In genomic region chr10:90880854-90881560, GRCm38 (mm10) we compare ENCODE assay signal across 10 mouse cellular contexts.
A peak's percentile ranks its signal among the peaks of the same experiment; 100 is the strongest.
DNase-seq lines count a peak whose midpoint lies in the region; ATAC-seq lines count a peak whose summit lies in the region.
"Had no signal": no experiment of that assay in that cellular context is flagged by ENCODE, and none has a peak within 500 bp of the region (broad histone marks: within the 10 kb centered on the region; RNA-seq: fewer than 3 reads in every experiment).

No protein-coding gene starts in this region.

- H3K4me1 ChIP-seq in heart, embryonic 11.5 days (ENCODE audit: control insufficient read depth, insufficient read depth, low read length): no peaks in the 10 kb centered on the region
- no peaks in the 10 kb centered on the region for H3K4me1 ChIP-seq in embryonic facial prominence, embryonic 14.5 days (ENCODE audit: control insufficient read depth, insufficient read depth, low read length)

- ATAC-seq in heart, embryonic 11.5 days (replicated peaks; ENCODE audit: insufficient number of reproducible peaks, low FRiP score, low TSS enrichment): no peak
- ATAC-seq in embryonic facial prominence, embryonic 14.5 days (ENCODE audit: low read depth): no peak

- peak; percentile 63 for DNase-seq in heart, adult 11 months
- DNase-seq in ovary, postnatal 14 days (ENCODE audit: low spot score): peak; percentile 16
- no peak for DNase-seq in ovary, postnatal 10 days (ENCODE audit: low spot score)
- peak; percentile 65 for DNase-seq in embryonic facial prominence, embryonic 14.5 days (ENCODE audit: low spot score)
- peak; percentile 3 for DNase-seq in yolk sac, embryonic 10.5 days (ENCODE audit: low spot score)
- DNase-seq in cerebellum, postnatal 4 days (ENCODE audit: low spot score in 2 of 2): no peak
- no peak for DNase-seq in urinary bladder, postnatal 10 days (ENCODE audit: low spot score)
- DNase-seq: cerebellum, adult 11 months; thymus, adult 18-20 months had no signal

- WGBS in heart, embryonic 11.5 days (ENCODE audit: insufficient replicate concordance): 28% methylated on average over 8 of the region's 8 CpGs
- 27% methylated on average over 8 of the region's 8 CpGs for WGBS in embryonic facial prominence, embryonic 14.5 days

- H3K27me3 ChIP-seq in heart, embryonic 11.5 days (ENCODE audit: control insufficient read depth, insufficient read depth, low read length): no peaks in the 10 kb centered on the region
- H3K27me3 ChIP-seq in embryonic facial prominence, embryonic 14.5 days (replicated peaks; ENCODE audit: control insufficient read depth, insufficient read depth, low read length): no peaks in the 10 kb centered on the region

- H3K4me3 ChIP-seq in heart, embryonic 11.5 days (ENCODE audit: low read depth, low read length): no peak overlapping the region
- no peak overlapping the region for H3K4me3 ChIP-seq in embryonic facial prominence, embryonic 14.5 days (ENCODE audit: low read depth, low read length)

- H3K9ac ChIP-seq in heart, embryonic 11.5 days (ENCODE audit: low read depth, low read length): no peak overlapping the region
- H3K9ac ChIP-seq in embryonic facial prominence, embryonic 14.5 days (ENCODE audit: low read depth, low read length): no peak overlapping the region

- no peak overlapping the region for H3K4me2 ChIP-seq in heart, embryonic 11.5 days
- no peak overlapping the region for H3K4me2 ChIP-seq in embryonic facial prominence, embryonic 14.5 days (ENCODE audit: low read depth, low read length)

- no peak overlapping the region for H3K27ac ChIP-seq in heart, embryonic 11.5 days (ENCODE audit: low read depth, low read length)
- H3K27ac ChIP-seq in embryonic facial prominence, embryonic 14.5 days (replicated peaks; ENCODE audit: low read depth, low read length): no peak overlapping the region

- no peaks in the 10 kb centered on the region for H3K36me3 ChIP-seq in heart, embryonic 11.5 days (ENCODE audit: control insufficient read depth, insufficient read depth, low read length)
- no peaks in the 10 kb centered on the region for H3K36me3 ChIP-seq in embryonic facial prominence, embryonic 14.5 days (ENCODE audit: control insufficient read depth, insufficient read depth, low read length)

- H3K9me3 ChIP-seq in heart, embryonic 11.5 days (replicated peaks; ENCODE audit: control insufficient read depth, low read length): no peaks in the 10 kb centered on the region
- no peaks in the 10 kb centered on the region for H3K9me3 ChIP-seq in embryonic facial prominence, embryonic 14.5 days (ENCODE audit: control insufficient read depth, low read length)

Comparison
In these comparisons a context has a peak if more than half of its experiments do, and no peak if none do; other contexts are left out.
1. DNase-seq: peak in heart, adult 11 months (single experiment), ovary, postnatal 14 days (single experiment), embryonic facial prominence, embryonic 14.5 days (single experiment) and yolk sac, embryonic 10.5 days (single experiment); none in ovary, postnatal 10 days (single experiment), cerebellum, postnatal 4 days (0 of 2) and urinary bladder, postnatal 10 days (single experiment).